Mouse (Mus musculus) heart, adult 10 weeks (tissue): Measurements from ENCODE around the gene Olfr484. TPM values are rescaled to one million over a fixed set of nuclear protein-coding genes. Genes with fewer than 3 reads are reported as not detected.

Source experiments
- polyA plus RNA-seq: library from polyadenylated mRNA; stranded (reverse); fragments of 350-450 nt; fragmentation: Illumina TruSeq; extraction: RNeasy Lipid Tissue Mini Kit (QIAGEN cat#74804); gene quantifications from one replicate; pipeline ENCODE4 v1.2.3, GENCODE M21; 2014; ENCODE audit warnings: low read depth, low replicate concordance

Gene Olfr484
- polyA plus RNA-seq = not detected

GRCm38 (mm10) chr7:108127349-108127748 lies at the start of gene Olfr484:
Gene Olfr484, minus strand, starts transcription at chr7:108127449.

DNA sequence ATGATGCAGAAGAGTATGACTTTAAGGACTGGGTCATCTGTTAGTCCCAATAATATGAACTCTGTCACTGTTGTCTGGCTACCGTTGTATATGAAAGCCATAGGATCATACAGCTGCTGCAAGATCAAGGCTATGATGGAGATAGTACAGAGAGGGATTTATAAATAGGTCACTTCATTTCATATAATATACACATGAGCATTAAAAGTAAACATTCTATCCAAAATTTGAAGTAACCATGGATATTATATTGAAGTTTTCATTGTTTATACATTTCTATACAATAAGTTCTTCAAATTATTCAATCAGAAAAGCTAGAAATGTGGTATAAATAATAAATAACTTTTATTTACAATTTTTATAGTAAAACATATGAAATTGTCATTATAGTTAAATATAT lies 45.4 kb upstream of the Olfr484 start, which contains the start of gene Olfr486:
Gene Olfr486 (minus strand): TSS at position 101 of the 400 bp plus-strand sequence.

DNA sequence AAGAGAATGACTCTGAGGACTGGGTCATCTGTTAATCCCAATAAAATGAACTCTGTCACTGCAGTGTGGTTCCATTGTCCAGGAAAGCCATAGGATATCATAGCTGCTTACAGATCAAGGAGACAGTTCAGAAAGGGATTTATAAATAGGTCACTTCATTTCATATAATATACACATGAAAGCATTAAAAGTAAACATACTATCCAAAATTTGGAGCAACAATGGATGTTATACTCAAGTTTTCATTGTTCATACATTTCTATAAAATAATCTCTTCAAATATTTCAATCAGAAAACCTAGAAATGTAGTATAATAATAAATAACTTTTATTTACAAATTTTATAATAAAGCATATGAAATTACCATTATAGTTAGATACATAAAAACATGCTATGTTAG lies 32.5 kb upstream of the Olfr484 start, which contains the start of gene Olfr485:
Gene Olfr485 (minus strand): TSS at position 101 of the 400 bp plus-strand sequence.

DNA sequence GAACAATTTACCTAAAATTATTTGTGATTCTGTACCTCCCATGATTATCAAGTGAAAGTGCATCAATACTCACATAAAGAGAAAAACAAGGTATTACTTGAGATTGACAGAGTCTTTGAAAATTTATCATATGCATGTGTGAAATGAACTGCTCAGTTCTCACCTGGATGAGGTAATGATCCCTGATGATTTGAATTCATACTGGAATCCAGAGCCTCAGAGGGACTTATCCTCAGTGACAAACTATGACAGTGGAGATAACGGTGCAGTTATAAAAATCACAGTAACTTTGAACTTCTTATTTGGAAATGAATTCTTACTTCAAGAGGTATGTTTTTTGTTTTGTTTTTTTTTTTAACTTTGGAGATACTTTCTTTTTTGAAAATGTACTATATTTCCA lies 26.7 kb downstream of the Olfr484 start, which contains the start of gene Olfr483:
Gene Olfr483 (plus strand): TSS at position 301 of the 400 bp plus-strand sequence.

GRCm38 (mm10) chr7:108097486-108097885 lies 29.8 kb downstream of the Olfr484 start, which contains the start of gene Olfr482:
Gene Olfr482, minus strand, starts transcription at chr7:108097586.

GRCm38 (mm10) chr7:108079555-108079954 lies 47.7 kb downstream of the Olfr484 start, which contains the start of gene Olfr481:
Gene Olfr481, plus strand, starts transcription at chr7:108079855.

Other genes with a start within 250 kb of the Olfr484 start
- not detected for gene Olfr472, start 229.5 kb downstream of the Olfr484 start, polyA plus RNA-seq
- not detected for gene Olfr473, start 197.0 kb downstream of the Olfr484 start, polyA plus RNA-seq
- gene Olfr474, start 172.8 kb downstream of the Olfr484 start, polyA plus RNA-seq = not detected
- not detected for gene Olfr476, start 162.6 kb downstream of the Olfr484 start, polyA plus RNA-seq
- gene Olfr477, start 140.8 kb downstream of the Olfr484 start, polyA plus RNA-seq = not detected
- gene Olfr478, start 93.5 kb downstream of the Olfr484 start, polyA plus RNA-seq = not detected
- gene Olfr479, start 76.8 kb downstream of the Olfr484 start, polyA plus RNA-seq = not detected
- not detected for gene Olfr480, start 60.1 kb downstream of the Olfr484 start, polyA plus RNA-seq
- gene Olfr481, start 47.6 kb downstream of the Olfr484 start, polyA plus RNA-seq = not detected
- not detected for gene Olfr482, start 29.9 kb downstream of the Olfr484 start, polyA plus RNA-seq
- gene Olfr483, start 26.6 kb downstream of the Olfr484 start, polyA plus RNA-seq = not detected
- gene Olfr485, start 32.4 kb upstream of the Olfr484 start, polyA plus RNA-seq = not detected
- gene Olfr486, start 45.3 kb upstream of the Olfr484 start, polyA plus RNA-seq = not detected
- gene Olfr487, start 87.2 kb upstream of the Olfr484 start, polyA plus RNA-seq = not detected
- not detected for gene Olfr488, start 130.9 kb upstream of the Olfr484 start, polyA plus RNA-seq
- gene Olfr490, start 161.5 kb upstream of the Olfr484 start, polyA plus RNA-seq = not detected
- gene Olfr491, start 186.0 kb upstream of the Olfr484 start, polyA plus RNA-seq = not detected
- not detected for gene Olfr492, start 196.2 kb upstream of the Olfr484 start, polyA plus RNA-seq
- gene Olfr493, start 219.5 kb upstream of the Olfr484 start, polyA plus RNA-seq = not detected
- not detected for gene Olfr494, start 237.9 kb upstream of the Olfr484 start, polyA plus RNA-seq